In genomic region chr19:57193958-57194357, GRCm38 (mm10) we compare ENCODE assay signal across 8 mouse cellular contexts.
A peak's percentile ranks its signal among the peaks of the same experiment; 100 is the strongest.
DNase-seq lines count a peak whose midpoint lies in the region; ATAC-seq lines count a peak whose summit lies in the region.

No protein-coding gene starts in this region.

- H3K4me1 ChIP-seq in forebrain, embryonic 14.5 days (ENCODE audit: control insufficient read depth, insufficient read depth, low read length): peaks cover 17% of the 10 kb centered on the region
- H3K4me1 ChIP-seq in forebrain, embryonic 12.5 days: peaks cover 24% of the 10 kb centered on the region

- no peak overlapping the region for H3K27ac ChIP-seq in forebrain, embryonic 14.5 days (ENCODE audit: low read depth, low read length)
- H3K27ac ChIP-seq in forebrain, embryonic 12.5 days: no peak overlapping the region

- no peak for ATAC-seq in forebrain, embryonic 14.5 days
- ATAC-seq in forebrain, embryonic 12.5 days (ENCODE audit: low FRiP score): no peak; the same call in 1 of the 2 replicates
- peak; percentile 81 for ATAC-seq in megakaryocyte progenitor cell, adult 5-6 weeks (replicated peaks; ENCODE audit: poor library complexity)

- peaks cover 7% of the 10 kb centered on the region; the same call in 1 of the 2 replicates for H3K27me3 ChIP-seq in forebrain, embryonic 14.5 days (replicated peaks; ENCODE audit: control insufficient read depth, insufficient read depth, low read length)
- H3K27me3 ChIP-seq in forebrain, embryonic 12.5 days: peaks cover 33% of the 10 kb centered on the region

- H3K36me3 ChIP-seq in forebrain, embryonic 14.5 days (ENCODE audit: control insufficient read depth, insufficient read depth, low read length): no peaks in the 10 kb centered on the region
- H3K36me3 ChIP-seq in forebrain, embryonic 12.5 days (replicated peaks): no peaks in the 10 kb centered on the region

- H3K4me3 ChIP-seq in forebrain, embryonic 14.5 days (ENCODE audit: low read depth, low read length): no peak overlapping the region
- H3K4me3 ChIP-seq in forebrain, embryonic 12.5 days (replicated peaks): no peak overlapping the region

- intact Hi-C loops in heart, postnatal 14 days (cut with DNase I): no loop called here

- H3K4me2 ChIP-seq in forebrain, embryonic 14.5 days (ENCODE audit: low read length): no peak overlapping the region
- H3K4me2 ChIP-seq in forebrain, embryonic 12.5 days: no peak overlapping the region

- peak; percentile 42 for DNase-seq in forebrain, embryonic 14.5 days (ENCODE audit: low spot score)
- peak; percentile 88 for DNase-seq in 3T3-L1 (ENCODE audit: low read depth, low spot score)
- peak; percentile 1 for DNase-seq in c-Kit-positive CD71-positive TER-119-positive erythroid progenitor cells, embryonic 14.5 days (ENCODE audit: low spot score)
- peak; percentile 39 to 59 for DNase-seq in heart, postnatal 14 days
- no peak for DNase-seq in layer of hippocampus, adult 9-10 months (ENCODE audit: low spot score)
- DNase-seq in urinary bladder, postnatal 4 days (ENCODE audit: low spot score in 2 of 2): no peak

- WGBS in forebrain, embryonic 14.5 days: 85% methylated on average over 6 of the region's 6 CpGs
- 93% methylated on average over 6 of the region's 6 CpGs for WGBS in forebrain, embryonic 12.5 days

- no peaks in the 10 kb centered on the region for H3K9me3 ChIP-seq in forebrain, embryonic 14.5 days (replicated peaks; ENCODE audit: control insufficient read depth, low read length)
- no peaks in the 10 kb centered on the region for H3K9me3 ChIP-seq in forebrain, embryonic 12.5 days

- no peak overlapping the region for H3K9ac ChIP-seq in forebrain, embryonic 14.5 days (ENCODE audit: low read length)
- H3K9ac ChIP-seq in forebrain, embryonic 12.5 days: no peak overlapping the region

Comparison
In these comparisons a context has a peak if more than half of its experiments do, and no peak if none do; other contexts are left out.
1. DNase-seq: peak in forebrain, embryonic 14.5 days (single experiment), 3T3-L1 (single experiment), c-Kit-positive CD71-positive TER-119-positive erythroid progenitor cells, embryonic 14.5 days (single experiment) and heart, postnatal 14 days (2 of 2); none in layer of hippocampus, adult 9-10 months (single experiment) and urinary bladder, postnatal 4 days (0 of 2).